Mouse (Mus musculus): ENCODE measurements around the gene Zfp239.

Zfp239 gene

DNA sequence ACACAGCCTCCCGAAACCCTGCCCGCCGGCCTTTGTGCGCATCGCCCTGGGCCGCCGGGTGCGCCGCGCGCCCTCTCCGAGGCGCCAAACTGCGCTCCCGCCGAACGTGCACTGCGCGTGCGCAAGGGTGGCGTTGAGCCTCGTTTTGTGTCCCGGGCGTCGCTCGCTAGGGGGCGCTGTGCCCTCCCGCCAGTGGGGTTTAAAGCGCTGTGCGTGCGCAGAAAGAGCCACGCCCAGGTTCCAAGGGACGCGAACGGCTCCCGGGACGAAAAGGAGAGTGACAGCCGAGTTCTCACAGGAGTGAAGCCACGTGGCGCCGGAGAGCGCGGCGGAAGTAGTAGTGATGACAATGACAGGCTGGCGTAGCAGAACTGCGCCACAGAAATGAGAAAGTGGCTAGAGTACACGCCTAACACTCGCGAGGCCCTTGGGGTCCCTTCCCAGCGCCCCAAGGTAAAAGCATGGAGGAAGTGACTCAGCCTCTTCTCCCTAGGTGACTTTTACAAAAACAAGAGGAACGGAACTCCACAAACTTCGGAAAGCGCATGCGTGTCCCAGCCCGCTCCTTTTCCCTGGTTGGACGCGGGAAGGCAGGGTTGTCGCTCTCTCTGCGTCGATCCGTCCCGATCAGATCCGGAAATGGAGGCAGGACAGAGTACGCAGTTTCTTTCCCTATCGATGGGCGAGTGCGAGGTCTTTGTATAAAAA is 17.7 kb downstream of the Zfp239 start:
- in situ Hi-C loops (cut with MboI) = no loop called here

DNA sequence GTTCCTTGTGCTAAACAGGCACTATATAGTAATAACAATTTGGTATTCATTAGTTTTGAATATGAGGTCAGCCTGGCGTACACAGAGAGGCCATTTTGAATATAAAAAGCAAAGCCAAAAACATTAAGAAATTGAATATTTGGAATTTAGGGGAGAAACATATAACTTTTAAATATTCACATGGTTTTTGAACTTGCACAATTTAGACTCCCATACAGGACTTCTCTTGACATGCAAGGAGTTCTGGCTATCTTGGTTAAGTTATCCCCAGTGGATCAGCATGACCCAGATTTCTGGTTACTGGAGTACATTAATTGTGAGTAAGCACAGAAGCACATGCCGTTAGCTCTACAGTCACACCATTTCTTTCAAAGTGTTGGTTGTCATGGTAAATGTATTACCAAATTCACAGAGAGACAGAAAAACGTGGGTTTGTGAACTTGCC is 18.5 kb downstream of the Zfp239 start:
- in situ Hi-C loops (cut with MboI) = no loop called here

DNA sequence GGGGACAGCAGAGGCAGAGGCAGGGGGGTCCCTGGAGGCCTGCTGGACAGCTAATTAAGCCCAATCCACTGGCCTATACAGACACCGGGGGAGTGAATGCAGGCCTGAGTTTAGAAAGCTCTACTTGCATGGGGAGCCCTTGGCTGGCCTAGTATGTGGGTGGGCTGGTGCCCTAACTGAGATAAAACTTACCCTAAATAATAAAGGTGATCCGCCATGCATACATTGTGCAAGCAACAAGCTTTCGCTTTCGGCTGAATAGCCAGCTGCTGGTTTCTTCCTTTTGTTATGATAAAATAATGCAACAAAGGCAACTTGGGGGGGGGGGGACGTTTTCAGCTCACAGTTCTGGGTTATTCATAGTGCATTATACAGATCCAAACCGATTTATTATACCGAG is 19.3 kb downstream of the Zfp239 start:
- in situ Hi-C loops (cut with MboI) = no loop called here

DNA sequence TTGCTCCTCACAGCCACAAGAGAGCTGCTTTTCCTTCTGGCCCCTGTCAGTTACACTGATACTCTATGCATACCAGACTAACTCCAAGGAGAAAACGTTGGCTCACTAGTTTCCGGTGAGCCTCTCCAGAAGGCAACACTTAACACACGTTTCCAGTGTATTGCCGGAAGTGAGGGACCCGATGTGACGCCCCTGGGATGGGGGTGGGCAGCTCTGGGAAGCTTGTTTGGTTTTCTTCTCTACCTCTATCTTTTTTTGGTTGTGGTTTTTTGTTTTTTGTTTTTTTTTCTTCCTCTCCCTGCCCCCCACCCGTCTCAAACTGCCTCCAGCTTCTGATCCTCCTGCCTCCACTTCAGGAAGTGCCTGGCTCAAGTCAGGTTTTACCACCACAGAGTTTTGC is 20.1 kb downstream of the Zfp239 start:
- in situ Hi-C loops (cut with MboI) = no loop called here

DNA sequence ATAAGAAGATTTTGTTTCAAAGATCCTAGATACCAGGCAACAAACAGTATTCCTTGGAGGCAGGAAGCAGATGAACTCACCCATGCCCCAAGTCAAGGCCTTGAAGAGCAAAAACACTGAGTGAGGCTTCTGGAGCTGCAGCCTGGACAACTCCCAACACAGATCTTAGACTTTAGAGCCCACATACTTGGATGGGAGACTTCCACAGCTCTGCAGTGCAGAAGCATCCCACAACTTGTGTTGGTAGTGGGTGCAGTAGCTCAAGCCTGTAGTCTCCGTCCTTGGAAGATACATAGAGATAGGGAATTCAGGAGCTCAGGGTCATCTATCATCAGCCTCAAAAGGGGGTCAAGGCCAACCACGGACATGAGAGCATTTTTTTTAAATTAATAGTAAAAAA is 24.0 kb downstream of the Zfp239 start:
- in situ Hi-C loops (cut with MboI) = no loop called here

DNA sequence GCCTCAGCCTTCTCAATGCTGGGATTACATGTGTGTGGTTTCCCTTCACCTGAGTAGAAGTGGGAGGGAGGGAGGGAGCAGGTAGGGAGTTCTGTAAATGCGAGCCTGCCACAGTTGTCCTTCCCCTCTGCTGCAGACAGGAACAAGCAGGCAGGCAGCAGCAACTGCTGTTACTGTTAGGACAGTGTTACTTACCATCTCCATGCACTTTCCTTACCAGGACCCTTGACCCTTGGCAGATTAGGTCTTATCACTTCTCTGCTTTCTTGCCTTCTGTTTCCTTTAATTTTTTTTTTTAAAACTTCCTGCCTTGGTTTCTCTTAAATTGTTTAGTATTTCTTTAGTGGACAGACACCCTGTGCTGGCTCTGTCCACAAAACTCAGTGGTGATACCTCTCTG is 26.1 kb downstream of the Zfp239 start:
- in situ Hi-C loops (cut with MboI) = no loop called here

DNA sequence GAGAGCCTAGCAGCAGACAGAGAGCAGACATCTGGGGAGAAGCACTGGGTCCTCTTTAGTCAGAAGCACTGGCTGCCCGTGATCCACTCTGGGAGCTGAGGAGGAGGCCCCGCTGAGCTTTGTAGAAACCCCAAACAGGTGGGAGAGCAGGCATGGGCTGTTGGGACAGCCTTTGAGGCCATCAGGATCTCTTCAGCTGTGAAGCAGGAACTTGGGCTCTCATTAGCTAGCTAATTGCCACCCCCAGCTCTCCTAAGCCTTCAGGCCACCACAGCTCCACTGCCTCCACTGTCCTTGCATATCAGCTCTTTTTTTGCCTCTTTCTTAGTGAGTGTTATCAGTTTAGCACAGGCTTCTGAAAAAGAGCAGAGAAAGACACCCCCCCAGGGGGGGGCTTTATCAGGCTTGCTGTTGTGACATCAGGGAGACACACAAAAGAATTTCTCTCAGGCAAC is 26.8 kb downstream of the Zfp239 start:
- in situ Hi-C loops (cut with MboI) = no loop called here

DNA sequence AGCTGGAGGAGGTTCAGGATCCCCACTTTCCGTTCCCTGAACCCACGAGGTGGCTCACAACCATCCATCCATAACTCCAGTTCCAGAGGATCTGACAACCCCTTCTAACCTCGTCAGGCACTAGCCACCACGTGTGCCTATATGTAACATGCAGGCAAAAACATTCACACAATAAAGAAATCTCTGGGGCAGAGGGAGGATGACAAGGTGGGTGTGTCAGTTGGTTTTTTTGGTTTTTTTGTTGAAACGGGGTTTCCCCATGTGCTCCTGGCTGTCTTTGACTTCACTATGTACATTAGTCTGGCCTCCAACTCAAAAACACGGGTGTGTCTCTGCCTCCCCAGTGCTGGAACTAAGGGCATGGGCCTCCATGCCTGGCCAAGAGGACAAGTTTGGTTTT is 28.4 kb downstream of the Zfp239 start:
- in situ Hi-C loops (cut with MboI) = no loop called here

DNA sequence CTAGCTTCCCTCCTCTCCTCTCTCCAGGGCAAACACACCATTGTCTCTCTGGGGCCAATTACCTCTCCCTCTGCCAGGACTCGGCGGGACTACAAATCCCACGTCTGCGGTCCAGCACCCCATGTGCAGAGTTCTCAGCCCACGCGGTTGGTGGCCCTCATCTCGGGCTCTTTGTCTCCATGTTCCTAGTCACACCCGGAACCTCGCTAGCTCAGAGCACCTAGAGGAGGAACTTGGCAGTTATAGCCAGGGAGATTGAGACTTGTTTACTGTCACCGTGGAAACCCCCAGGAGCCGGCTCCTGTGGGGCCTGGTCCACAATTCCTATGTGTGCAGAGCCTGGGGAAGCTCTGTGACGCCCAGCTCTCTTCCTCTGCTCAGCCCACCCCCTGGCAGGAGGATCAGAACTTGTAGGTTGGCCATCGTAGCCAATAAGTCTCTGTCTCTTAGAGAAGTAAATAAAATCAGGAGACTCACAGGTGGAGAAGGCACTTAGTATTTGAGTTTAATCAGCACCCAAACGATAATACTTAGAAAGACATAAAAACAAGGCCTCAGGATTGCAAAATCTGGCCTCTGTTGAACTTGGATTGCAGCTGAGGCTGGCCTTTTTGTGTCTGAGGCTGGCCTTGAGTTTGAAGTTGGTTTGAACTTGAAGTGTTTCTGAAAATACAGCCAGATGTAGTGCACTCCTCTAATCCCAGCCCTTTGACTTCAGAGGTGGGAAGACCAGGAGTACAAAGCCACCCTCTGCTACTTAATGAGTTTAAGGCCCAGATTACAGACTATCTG is 29.7 kb downstream of the Zfp239 start:
- in situ Hi-C loops (cut with MboI) = no loop called here

DNA sequence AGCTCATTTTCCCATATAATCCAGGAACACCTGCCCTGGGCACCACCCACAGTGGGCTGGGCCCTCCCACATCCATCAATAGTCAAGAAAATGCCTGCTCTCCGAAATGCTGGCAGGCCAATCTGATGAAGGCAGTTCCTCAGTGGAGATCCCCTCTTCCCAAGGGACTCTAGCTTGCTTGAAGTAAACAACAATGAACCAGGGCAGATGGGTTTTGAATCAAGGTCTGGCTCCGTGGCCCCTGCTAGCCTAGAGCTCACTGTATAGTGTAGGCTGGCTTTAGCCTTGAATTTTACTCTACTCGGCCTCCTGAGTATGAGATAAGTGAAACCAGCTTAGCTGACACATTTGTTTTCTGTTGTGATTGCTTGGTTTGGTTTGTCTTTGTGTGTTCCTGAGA is 30.5 kb downstream of the Zfp239 start:
- in situ Hi-C loops (cut with MboI) = no loop called here

DNA sequence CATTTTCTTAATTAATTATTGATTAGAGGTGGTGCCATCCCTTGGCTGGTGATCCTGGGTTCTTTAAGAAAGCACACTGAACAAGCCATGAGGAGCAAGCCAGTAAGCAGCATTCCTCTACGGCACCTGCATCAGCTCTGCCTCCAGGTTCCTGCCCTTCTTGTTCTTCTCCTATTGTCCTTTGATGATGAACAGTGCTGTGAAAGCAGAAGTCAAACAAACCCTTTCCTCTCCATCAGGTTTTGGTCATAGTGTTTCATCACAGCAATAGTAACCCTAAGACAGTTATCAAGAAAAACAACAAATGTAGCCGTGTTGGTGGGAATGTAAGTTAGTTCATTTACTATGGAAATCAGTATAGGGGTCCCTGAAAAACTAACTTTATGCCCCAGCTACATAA is 31.5 kb downstream of the Zfp239 start:
- in situ Hi-C loops (cut with MboI) = no loop called here

DNA sequence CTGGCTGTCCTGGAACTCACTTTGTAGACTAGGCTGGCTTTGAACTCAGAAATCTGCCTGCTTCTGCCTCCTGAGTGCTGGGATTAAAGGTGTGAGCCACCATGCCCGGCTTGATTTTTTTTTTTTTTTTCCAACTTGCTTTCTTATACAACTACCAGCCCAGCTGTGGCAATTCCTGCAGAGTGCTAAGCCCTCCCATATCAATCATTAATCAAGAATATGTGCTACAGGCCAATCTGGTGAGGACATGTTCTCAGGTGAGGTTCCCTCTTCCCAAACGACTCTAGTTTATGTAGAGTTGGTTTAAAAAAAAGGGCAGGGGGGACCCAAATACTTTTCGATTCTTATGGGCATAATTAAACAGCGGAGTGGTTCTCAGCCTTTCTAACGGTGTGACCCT is 35.9 kb downstream of the Zfp239 start:
- in situ Hi-C loops (cut with MboI) = no loop called here

DNA sequence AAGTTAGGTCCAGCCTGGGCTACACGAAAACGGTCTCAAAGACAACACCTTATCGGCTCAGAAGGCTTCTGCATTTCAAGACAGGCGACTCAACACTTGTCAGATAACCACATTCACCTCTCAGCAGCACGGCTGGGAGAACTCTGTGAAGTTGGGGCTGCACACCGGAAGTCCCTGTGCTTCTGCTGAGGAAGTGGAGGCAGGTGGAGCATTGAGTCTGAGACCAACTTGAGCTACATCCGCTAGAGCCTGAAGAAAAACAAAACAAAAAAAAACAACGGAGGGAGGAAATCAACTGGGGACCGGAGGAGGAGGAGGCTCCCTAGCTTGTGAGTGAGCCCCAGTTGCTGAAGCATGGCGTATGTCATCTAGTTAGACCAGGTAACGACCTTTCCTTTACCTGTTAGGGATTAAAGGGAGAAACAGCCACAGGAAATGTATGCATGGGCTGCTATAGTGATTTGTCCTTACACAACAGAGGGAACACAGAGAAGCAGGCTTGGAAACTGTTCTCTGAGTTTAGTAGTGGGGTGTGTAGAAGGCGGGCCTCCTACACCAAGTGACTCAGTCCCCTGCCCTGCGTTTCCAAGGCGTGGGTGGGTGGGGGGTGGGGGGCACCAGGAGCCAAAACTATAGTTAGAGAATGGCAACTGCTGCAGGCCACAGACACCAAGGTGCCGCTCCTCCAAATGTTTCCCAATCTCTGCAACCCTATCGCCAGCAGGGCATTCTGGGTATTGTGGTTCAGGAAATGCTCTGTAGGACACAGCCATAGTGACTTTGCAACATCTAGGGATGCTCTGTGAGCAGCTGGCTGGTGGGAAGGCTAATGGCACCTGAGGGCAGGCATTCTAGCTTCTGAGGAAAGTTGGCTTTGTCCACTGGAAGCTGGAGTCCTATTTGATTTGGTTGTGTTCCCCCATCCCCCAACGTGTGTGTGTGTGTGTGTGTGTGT is 38.5 kb downstream of the Zfp239 start, which contains the start of gene Hnrnpf:
TSS of gene Hnrnpf (plus strand) at position 199 of the 955 bp plus-strand sequence.
- in situ Hi-C loops (cut with MboI) = loop anchor here (25.0 kb wide), 1 partner anchor 1213 kb away; no protein-coding TSS in a partner anchor

DNA sequence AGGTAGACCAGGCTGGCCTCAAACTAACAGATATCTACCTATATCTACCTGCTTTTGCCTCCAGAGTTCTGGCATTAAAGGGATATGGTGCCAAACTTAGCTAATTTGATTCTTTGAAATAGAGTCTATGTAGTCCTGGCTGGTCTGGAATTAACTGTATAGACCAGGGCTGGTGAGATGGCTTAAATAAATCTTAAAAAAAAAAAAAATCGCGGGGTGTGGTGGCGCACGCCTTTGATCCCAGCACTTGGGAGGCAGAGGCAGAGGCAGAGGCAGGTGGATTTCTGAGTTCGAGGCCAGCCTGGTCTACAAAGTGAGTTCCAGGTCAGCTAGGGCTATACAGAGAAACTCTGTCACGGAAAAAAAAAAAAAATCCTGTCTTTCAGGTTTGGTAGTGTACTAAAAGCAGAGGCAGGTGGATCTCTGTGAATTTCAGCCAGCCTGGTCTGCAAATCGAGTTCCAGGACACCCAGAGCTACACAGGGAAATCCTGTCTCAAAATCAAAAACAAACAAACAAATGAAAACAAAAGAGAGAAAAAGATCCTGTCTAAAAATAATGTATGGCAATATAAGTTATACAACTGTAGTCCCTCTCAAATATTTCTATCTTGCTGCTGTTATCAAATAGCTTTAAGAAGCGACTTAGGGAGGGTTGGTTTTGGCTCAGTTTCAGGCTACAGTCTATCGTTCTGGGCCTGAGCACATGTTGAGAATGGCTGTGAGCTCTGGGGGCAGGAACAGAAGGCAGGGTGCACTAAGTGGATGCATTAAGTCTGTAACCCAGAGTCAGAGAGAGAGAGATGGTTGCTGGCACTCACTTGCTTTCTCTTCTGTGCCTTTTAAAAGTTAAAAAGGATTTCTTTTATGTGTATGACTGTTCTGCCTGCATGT is 39.9 kb downstream of the Zfp239 start:
- in situ Hi-C loops (cut with MboI) = loop anchor here (25.0 kb wide), 1 partner anchor 1214 kb away; no protein-coding TSS in a partner anchor

DNA sequence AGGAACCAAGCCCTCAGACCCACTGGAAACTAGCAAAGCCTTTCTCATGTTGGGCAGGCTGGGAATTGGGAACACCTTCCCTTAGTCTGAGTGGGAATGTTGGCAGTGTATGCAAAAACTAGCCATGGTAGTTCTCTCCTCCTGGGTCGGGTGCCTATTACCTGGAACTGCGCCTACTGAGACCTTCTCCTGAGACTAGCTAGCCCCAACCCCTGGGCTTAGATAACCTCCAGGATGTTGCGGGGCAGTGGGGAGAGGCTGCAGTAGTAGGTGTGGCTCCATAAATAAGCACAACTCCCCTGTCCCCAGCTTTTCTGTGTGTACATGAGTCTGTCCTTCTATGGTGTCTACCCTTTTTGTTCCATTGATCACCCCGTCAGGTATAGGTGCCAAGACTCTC is 40.7 kb downstream of the Zfp239 start:
- in situ Hi-C loops (cut with MboI) = loop anchor here (25.0 kb wide), 1 partner anchor 1215 kb away; no protein-coding TSS in a partner anchor

DNA sequence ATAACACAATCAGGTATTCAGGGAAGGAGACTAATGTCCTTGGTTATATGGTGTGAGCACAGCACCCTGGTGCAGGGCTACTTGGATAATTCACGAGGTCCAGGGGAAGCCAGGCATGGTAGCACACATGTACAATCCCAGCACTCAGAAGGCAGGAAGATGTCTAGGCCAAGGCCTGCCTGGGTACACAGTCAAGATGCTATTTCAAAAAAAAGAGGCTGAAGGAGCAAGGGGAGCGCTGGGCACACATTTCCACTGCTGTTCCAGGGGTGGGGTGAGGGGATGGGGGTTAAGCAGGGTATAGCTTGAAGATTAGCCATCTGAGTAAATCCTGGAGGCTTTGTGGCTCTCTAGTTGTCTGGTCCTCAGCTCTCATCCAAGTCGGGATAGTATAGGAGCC is 41.9 kb downstream of the Zfp239 start:
- in situ Hi-C loops (cut with MboI) = loop anchor here (25.0 kb wide), 1 partner anchor 1217 kb away; no protein-coding TSS in a partner anchor

DNA sequence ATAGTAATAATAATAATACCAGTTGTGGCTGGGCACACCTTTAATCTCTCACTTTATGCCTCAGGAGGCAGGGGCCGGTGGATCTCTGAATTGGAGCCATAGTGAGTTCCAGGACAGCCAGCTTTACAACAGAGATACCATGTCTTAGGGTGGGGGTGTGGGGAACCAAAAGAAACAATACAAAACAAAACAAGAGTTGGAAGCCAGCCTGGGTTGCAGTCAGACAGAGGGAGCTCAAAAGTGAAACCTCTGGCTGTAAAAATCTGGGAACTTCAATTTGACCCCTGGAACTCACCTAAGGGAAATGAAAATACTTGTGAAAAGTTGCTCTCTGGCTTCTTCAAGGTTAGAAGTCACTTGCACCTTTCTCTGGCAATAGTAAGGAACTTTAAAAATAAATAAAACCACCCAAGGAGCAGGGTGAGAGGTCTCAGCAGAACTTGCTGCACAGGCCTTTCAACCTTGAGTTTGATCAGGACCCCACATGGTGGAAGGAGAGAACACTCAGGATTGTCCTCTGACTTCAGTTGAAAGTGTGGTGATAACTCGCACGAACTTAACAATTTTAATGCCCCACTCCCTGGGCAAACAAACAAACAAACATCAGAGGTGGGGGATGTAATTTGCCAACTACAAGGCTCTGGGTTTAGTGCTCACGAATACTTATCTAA is 43.5 kb downstream of the Zfp239 start:
- in situ Hi-C loops (cut with MboI) = loop anchor here (25.0 kb wide), 1 partner anchor 1218 kb away; no protein-coding TSS in a partner anchor

DNA sequence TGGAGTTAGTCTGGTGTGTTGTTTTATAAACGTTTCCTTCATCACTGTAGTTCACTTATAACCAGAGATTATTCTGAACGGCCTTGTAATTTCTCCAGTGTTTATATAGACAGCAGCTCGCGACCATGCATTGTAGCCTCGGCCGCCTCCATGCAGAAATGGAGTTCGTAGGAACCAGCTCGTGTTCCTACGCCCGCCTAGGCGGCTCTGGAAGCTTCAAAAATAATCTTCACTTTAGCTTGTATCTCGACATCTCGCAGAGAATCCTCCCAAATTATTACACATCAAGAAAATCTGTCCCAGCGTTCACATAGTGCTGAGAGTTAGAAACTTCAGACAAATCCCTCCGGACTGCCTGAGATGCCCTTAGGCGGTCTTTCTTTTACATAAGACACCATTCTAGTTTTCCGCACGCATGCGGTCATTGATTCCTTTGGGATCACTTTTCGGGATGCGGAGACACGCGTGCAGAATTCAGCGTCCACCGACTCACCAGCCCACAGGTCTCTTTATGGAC is 44.2 kb downstream of the Zfp239 start:
- in situ Hi-C loops (cut with MboI) = loop anchor here (25.0 kb wide), 1 partner anchor 1219 kb away; no protein-coding TSS in a partner anchor

DNA sequence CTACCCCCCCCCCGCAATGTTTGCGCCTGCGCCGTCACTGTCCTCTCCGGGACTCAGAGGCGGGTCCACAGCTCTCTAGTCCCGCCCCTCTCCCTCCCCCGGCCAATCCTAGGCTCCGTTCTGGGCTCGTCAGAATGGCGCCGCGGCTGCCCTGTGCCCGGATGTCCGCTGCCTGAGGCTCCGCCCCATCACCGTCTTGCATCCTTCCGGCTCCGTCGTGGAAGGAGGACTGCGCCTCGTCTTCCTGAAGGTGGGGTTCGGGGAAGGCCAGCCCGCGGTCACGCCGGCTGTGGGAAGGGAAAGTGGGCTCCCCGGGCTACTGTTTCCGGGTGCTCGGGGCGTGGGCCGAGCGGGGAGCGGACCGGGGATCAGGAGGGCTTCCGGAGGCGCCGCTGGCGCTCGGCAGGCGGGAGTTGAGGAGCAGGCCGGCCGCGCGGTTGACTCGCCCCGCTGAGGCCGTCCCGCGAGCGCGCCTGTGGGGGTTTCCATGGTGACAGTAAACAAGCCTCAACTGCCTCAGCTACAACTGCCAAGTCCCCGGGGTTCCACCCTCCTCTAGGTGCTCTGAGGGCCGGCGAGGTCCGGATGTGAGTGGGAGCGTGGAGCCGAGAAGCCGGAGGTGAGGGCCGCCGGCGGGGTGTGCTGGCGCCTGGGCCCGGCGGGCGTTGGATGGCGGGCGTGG is 44.8 kb downstream of the Zfp239 start:
- in situ Hi-C loops (cut with MboI) = loop anchor here (25.0 kb wide), 1 partner anchor 1219 kb away; no protein-coding TSS in a partner anchor
